Mouse (Mus musculus) heart, postnatal 14 days (tissue): Measurements from ENCODE around the gene R3hdml. TPM values are rescaled to one million over a fixed set of nuclear protein-coding genes. Genes with fewer than 3 reads are reported as not detected.

Source experiments
- DNase-seq, 2 experiments: peaks; one replicate each; pipeline ENCODE4 v3.0.0; 2021 to 2022
- intact Hi-C: fragments of 180-260 bp; cut with DNase I; formaldehyde crosslinking; loops from one replicate; pipeline ENCODE4 v1.15.1; 2025
- total RNA-seq, 2 experiments: library from RNA; stranded (reverse); gene quantifications; 2 replicates each; pipeline ENCODE4 v1.2.3; 2021

The R3hdml gene
- total RNA-seq, 2 experiments from 2014 or later: not detected

GRCm38 (mm10) chr2:163537443-163537842 is 45.3 kb downstream of the R3hdml start:
- intact Hi-C loops: loop anchor here (10.0 kb wide), 3 partner anchors 187 to 287 kb away; partner anchors contain the start of gene Ccn5
- no peak for DNase-seq

DNA sequence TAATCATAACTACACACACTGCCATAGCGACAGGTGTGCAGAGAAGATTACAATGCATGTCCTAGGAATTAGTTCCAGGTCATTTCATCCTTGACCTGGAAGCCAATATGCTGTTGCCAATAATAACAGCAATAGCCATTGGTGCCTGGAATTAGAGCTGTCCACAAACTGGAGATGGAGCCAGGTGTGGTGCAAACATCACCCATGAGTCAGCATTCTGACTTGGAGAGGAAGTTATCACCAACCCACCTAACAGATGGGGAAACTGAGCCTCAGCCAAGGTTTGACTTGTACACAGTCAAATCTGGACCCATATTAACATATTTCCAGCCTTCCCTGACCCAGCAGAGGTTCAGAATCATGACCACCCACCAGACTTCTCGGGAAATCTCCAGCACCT is 46.3 kb downstream of the R3hdml start:
- intact Hi-C loops: loop anchor here (10.0 kb wide), 3 partner anchors 186 to 286 kb away; partner anchors contain the start of gene Ccn5

GRCm38 (mm10) chr2:163539321-163540040 is 47.4 kb downstream of the R3hdml start:
- intact Hi-C loops: loop anchor here (10.0 kb wide), 3 partner anchors 185 to 285 kb away; partner anchors contain the start of gene Ccn5
- DNase-seq: no peak

More for the DNA sequence above, 46.3 kb downstream of the R3hdml start:
- no peak for DNase-seq

GRCm38 (mm10) chr2:163540231-163541117 is 48.4 kb downstream of the R3hdml start:
- intact Hi-C loops: no loop called here
- DNase-seq: peak; percentile 13 to 18

DNA sequence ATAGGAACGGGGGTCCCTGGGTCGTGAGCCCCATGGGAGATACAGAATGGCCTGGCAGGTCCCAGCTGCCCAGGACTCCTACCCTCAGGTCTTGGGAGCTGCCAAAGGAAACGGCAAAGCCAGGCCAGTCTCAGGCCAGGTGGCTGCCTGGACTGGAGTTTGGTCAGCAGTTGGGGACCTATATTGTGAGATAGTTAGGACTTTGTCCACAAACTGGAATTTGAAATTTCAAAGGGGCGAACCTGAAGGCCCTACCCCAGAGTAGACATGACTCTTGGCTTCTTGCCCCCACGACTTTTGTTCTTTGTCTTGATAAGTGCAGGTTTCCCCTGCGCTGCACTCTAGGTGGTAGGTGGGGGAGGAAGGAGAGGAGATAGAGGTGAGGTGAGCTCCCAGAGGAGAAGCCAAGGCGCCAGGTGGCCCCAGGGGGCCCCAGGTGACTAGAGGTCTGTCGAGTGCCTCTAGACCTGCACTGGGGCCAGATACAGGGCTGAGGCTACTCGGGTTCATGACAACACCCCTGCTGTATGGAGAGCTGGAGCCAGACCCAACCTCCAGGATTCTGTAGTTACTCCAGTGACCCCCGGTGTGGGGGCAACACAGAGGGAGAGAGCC is 49.6 kb downstream of the R3hdml start:
- DNase-seq: no peak
- intact Hi-C loops: no loop called here

DNA sequence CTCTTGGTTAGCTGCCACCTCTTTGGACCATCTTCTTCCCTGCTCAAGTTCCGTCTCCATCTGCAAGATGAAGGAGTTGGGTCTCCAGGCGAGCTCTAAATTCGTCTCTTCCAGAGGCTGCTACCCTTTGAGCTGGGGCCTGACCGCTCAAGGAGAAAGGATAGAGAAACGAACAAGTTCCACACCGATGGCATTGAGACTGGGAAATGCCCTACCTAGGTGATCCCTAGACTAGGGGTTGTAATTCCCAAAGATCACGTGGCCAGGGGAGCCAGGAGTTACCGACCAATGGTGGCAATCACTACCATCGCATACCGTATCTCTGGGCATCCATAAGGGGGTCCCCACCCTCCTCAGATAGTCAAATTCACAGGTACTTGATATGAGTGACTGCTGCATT is 50.6 kb downstream of the R3hdml start:
- intact Hi-C loops: no loop called here
- no peak for DNase-seq

GRCm38 (mm10) chr2:163546623-163547318 is 54.7 kb downstream of the R3hdml start:
- DNase-seq: no peak
- intact Hi-C loops: no loop called here

GRCm38 (mm10) chr2:163548822-163549221 is 56.7 kb downstream of the R3hdml start:
- intact Hi-C loops: no loop called here
- DNase-seq: no peak

DNA sequence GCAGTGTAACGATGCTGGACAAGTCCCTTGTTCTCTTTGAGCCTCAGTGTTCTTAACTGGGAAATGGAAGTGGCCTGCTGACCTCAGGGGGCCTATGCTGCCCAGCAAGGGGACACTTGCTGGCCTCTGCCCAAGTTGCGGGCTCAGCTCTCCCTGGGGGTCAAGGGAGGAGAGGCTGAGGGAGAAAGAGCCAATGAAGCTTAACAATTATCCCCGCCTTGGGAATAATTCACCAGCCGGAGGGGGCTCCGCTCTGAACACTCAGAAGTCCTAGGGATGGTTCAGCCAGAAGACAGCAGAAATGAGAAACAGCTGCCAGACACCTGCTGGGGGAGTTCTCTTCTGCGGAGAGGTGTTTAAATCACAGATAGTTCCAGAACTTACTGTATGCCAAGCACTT is 57.7 kb downstream of the R3hdml start:
- intact Hi-C loops: no loop called here
- DNase-seq: no peak

Other genes with a start within 250 kb of the R3hdml start
- gene Jph2, start 94.3 kb upstream of the R3hdml start, total RNA-seq: 100 to 1,000 TPM; 401 to 402 TPM
- 10 to 100 TPM; 22.3 to 25.3 TPM for gene Oser1, start 67.6 kb upstream of the R3hdml start, total RNA-seq
- not detected for gene Gdap1l1, start 53.8 kb upstream of the R3hdml start, total RNA-seq
- 100 to 1,000 TPM; 145 to 152 TPM for gene Fitm2, start 19.7 kb upstream of the R3hdml start, total RNA-seq
- under 1 TPM in 1 of 2 experiments, not detected in 1; 0.05 TPM for gene Hnf4a, start 14.5 kb downstream of the R3hdml start, total RNA-seq
- gene Ttpal, start 110.0 kb downstream of the R3hdml start, total RNA-seq: 10 to 100 TPM; 13.6 to 13.9 TPM
- 100 to 1,000 TPM; 360 to 363 TPM for gene Serinc3, start 152.8 kb downstream of the R3hdml start, total RNA-seq
- gene Pkig, start 166.1 kb downstream of the R3hdml start, total RNA-seq: 100 to 1,000 TPM; 183 to 188 TPM